Mouse (Mus musculus): ENCODE results near the gene 1110008L16Rik. TPM values are rescaled to one million over a fixed set of nuclear protein-coding genes. Genes with fewer than 3 reads are reported as not detected.

Gene 1110008L16Rik
- polyA plus RNA-seq, 1 experiment from 2014 or later = 30.0 TPM

- H3K4me2 ChIP-seq (replicated peaks; ENCODE audit: low read depth) = no peak overlapping the region
- no peak for DNase-seq (ENCODE audit: low spot score)
- H3K27ac ChIP-seq (replicated peaks) = no peak overlapping the region
- H3K9ac ChIP-seq (ENCODE audit: low read length) = no peak overlapping the region
- TF ChIP-seq CTCF (IDR thresholded peaks at IDR 0.05; ENCODE audit: low read depth) = no peak
- TF ChIP-seq EP300 (optimal IDR thresholded peaks at IDR 0.05) = no peak
- ATAC-seq (ENCODE audit: low FRiP score, low TSS enrichment) = no peak
- H3K27me3 ChIP-seq (ENCODE audit: control insufficient read depth, insufficient read depth, low read length) = no peaks in the 10 kb centered on the region
- H3K4me3 ChIP-seq (ENCODE audit: low read depth, low read length) = no peak overlapping the region
- H3K4me1 ChIP-seq (replicated peaks; ENCODE audit: control insufficient read depth, insufficient read depth) = no peaks in the 10 kb centered on the region
- no peaks in the 10 kb centered on the region for H3K36me3 ChIP-seq (ENCODE audit: control insufficient read depth, insufficient read depth, low read length)
- WGBS = 93% methylated on average over 9 of the region's 9 CpGs
- no peaks in the 10 kb centered on the region for H3K9me3 ChIP-seq (ENCODE audit: control insufficient read depth, low read length)
These were observed 9.4 kb downstream of the 1110008L16Rik start for GRCm38 (mm10) chr12:55308731-55309130.

GRCm38 (mm10) chr12:55309501-55309900 is 10.1 kb downstream of the 1110008L16Rik start:
- Histone ChIP-seq H3K4me2 (replicated peaks; ENCODE audit: low read depth) (no peak overlapping the region), H3K36me3 (ENCODE audit: control insufficient read depth, insufficient read depth, low read length) (no peaks in the 10 kb centered on the region), H3K9me3 (ENCODE audit: control insufficient read depth, low read length) (no peaks in the 10 kb centered on the region), H3K27ac (replicated peaks) (no peak overlapping the region), H3K9ac (ENCODE audit: low read length) (no peak overlapping the region), H3K27me3 (ENCODE audit: control insufficient read depth, insufficient read depth, low read length) (no peaks in the 10 kb centered on the region), H3K4me3 (ENCODE audit: low read depth, low read length) (no peak overlapping the region), H3K4me1 (replicated peaks; ENCODE audit: control insufficient read depth, insufficient read depth) (no peaks in the 10 kb centered on the region)
- TF ChIP-seq CTCF (IDR thresholded peaks at IDR 0.05; ENCODE audit: low read depth) = no peak
- TF ChIP-seq EP300 (optimal IDR thresholded peaks at IDR 0.05) = no peak
- DNase-seq (ENCODE audit: low spot score) (no peak), ATAC-seq (ENCODE audit: low FRiP score, low TSS enrichment) (peak; percentile 17; the same call in 1 of the 2 replicates)
- WGBS = 76% methylated on average over 8 of the region's 8 CpGs

- H3K27ac ChIP-seq (replicated peaks) = no peak overlapping the region
- H3K4me3 ChIP-seq (ENCODE audit: low read depth, low read length) = no peak overlapping the region
- no peak overlapping the region for H3K4me2 ChIP-seq (replicated peaks; ENCODE audit: low read depth)
- WGBS = 86% methylated on average over 7 of the region's 7 CpGs
- H3K27me3 ChIP-seq (ENCODE audit: control insufficient read depth, insufficient read depth, low read length) = no peaks in the 10 kb centered on the region
- no peak for ATAC-seq (ENCODE audit: low FRiP score, low TSS enrichment)
- H3K36me3 ChIP-seq (ENCODE audit: control insufficient read depth, insufficient read depth, low read length) = no peaks in the 10 kb centered on the region
- TF ChIP-seq CTCF (IDR thresholded peaks at IDR 0.05; ENCODE audit: low read depth) (no peak), EP300 (optimal IDR thresholded peaks at IDR 0.05) (no peak)
- H3K4me1 ChIP-seq (replicated peaks; ENCODE audit: control insufficient read depth, insufficient read depth) = no peaks in the 10 kb centered on the region
- no peak for DNase-seq (ENCODE audit: low spot score)
- no peak overlapping the region for H3K9ac ChIP-seq (ENCODE audit: low read length)
- no peaks in the 10 kb centered on the region for H3K9me3 ChIP-seq (ENCODE audit: control insufficient read depth, low read length)
These were observed 12.5 kb downstream of the 1110008L16Rik start for GRCm38 (mm10) chr12:55311841-55312240.

GRCm38 (mm10) chr12:55313901-55314300 is 14.5 kb downstream of the 1110008L16Rik start:
- Histone ChIP-seq H3K9ac (ENCODE audit: low read length) (no peak overlapping the region), H3K4me3 (ENCODE audit: low read depth, low read length) (no peak overlapping the region), H3K9me3 (ENCODE audit: control insufficient read depth, low read length) (no peaks in the 10 kb centered on the region), H3K27ac (replicated peaks) (no peak overlapping the region), H3K36me3 (ENCODE audit: control insufficient read depth, insufficient read depth, low read length) (0 out of 2 replicates have a peak, but pooled peaks cover 3% of the 10 kb centered on the region), H3K4me1 (replicated peaks; ENCODE audit: control insufficient read depth, insufficient read depth) (no peaks in the 10 kb centered on the region), H3K4me2 (replicated peaks; ENCODE audit: low read depth) (no peak overlapping the region), H3K27me3 (ENCODE audit: control insufficient read depth, insufficient read depth, low read length) (no peaks in the 10 kb centered on the region)
- no peak for TF ChIP-seq EP300 (optimal IDR thresholded peaks at IDR 0.05)
- TF ChIP-seq CTCF (IDR thresholded peaks at IDR 0.05; ENCODE audit: low read depth) = peak; percentile 43
- DNase-seq (ENCODE audit: low spot score) (no peak), ATAC-seq (ENCODE audit: low FRiP score, low TSS enrichment) (no peak)
- WGBS = 90% methylated on average over 5 of the region's 5 CpGs

- peak; percentile 41 for ATAC-seq (ENCODE audit: low FRiP score, low TSS enrichment)
- TF ChIP-seq CTCF (IDR thresholded peaks at IDR 0.05; ENCODE audit: low read depth) (peak; percentile 84), EP300 (optimal IDR thresholded peaks at IDR 0.05) (no peak)
- H3K4me3 ChIP-seq (ENCODE audit: low read depth, low read length) = no peak overlapping the region
- DNase-seq (ENCODE audit: low spot score) = peak; percentile 79
- WGBS = 34% methylated on average over 5 of the region's 5 CpGs
- H3K4me1 ChIP-seq (replicated peaks; ENCODE audit: control insufficient read depth, insufficient read depth) = no peaks in the 10 kb centered on the region
- no peaks in the 10 kb centered on the region for H3K9me3 ChIP-seq (ENCODE audit: control insufficient read depth, low read length)
- no peaks in the 10 kb centered on the region for H3K27me3 ChIP-seq (ENCODE audit: control insufficient read depth, insufficient read depth, low read length)
- H3K36me3 ChIP-seq (ENCODE audit: control insufficient read depth, insufficient read depth, low read length) = 0 out of 2 replicates have a peak, but pooled peaks cover 3% of the 10 kb centered on the region
- no peak overlapping the region for H3K27ac ChIP-seq (replicated peaks)
- H3K4me2 ChIP-seq (replicated peaks; ENCODE audit: low read depth) = no peak overlapping the region
- H3K9ac ChIP-seq (ENCODE audit: low read length) = no peak overlapping the region
These were observed 15.8 kb downstream of the 1110008L16Rik start for GRCm38 (mm10) chr12:55315192-55315591.

- Histone ChIP-seq H3K4me3 (ENCODE audit: low read depth, low read length) (no peak overlapping the region), H3K4me1 (replicated peaks; ENCODE audit: control insufficient read depth, insufficient read depth) (no peaks in the 10 kb centered on the region), H3K9ac (ENCODE audit: low read length) (no peak overlapping the region), H3K9me3 (ENCODE audit: control insufficient read depth, low read length) (no peaks in the 10 kb centered on the region), H3K4me2 (replicated peaks; ENCODE audit: low read depth) (no peak overlapping the region), H3K27me3 (ENCODE audit: control insufficient read depth, insufficient read depth, low read length) (no peaks in the 10 kb centered on the region), H3K36me3 (ENCODE audit: control insufficient read depth, insufficient read depth, low read length) (0 out of 2 replicates have a peak, but pooled peaks cover 3% of the 10 kb centered on the region), H3K27ac (replicated peaks) (peak overlapping the region; percentile 40; the same call in 1 of the 2 replicates)
- 79% methylated on average over 18 of the region's 18 CpGs for WGBS
- TF ChIP-seq CTCF (IDR thresholded peaks at IDR 0.05; ENCODE audit: low read depth) (no peak), EP300 (optimal IDR thresholded peaks at IDR 0.05) (no peak)
- no peak for DNase-seq (ENCODE audit: low spot score)
- no peak for ATAC-seq (ENCODE audit: low FRiP score, low TSS enrichment)
These were observed 22.4 kb downstream of the 1110008L16Rik start for GRCm38 (mm10) chr12:55321642-55322291.
